Mouse (Mus musculus): ENCODE measurements around the gene Dll4. TPM values are rescaled to one million over a fixed set of nuclear protein-coding genes. Genes with fewer than 3 reads are reported as not detected.

Dll4 gene
- polyA plus RNA-seq, 1 experiment = not detected

DNA sequence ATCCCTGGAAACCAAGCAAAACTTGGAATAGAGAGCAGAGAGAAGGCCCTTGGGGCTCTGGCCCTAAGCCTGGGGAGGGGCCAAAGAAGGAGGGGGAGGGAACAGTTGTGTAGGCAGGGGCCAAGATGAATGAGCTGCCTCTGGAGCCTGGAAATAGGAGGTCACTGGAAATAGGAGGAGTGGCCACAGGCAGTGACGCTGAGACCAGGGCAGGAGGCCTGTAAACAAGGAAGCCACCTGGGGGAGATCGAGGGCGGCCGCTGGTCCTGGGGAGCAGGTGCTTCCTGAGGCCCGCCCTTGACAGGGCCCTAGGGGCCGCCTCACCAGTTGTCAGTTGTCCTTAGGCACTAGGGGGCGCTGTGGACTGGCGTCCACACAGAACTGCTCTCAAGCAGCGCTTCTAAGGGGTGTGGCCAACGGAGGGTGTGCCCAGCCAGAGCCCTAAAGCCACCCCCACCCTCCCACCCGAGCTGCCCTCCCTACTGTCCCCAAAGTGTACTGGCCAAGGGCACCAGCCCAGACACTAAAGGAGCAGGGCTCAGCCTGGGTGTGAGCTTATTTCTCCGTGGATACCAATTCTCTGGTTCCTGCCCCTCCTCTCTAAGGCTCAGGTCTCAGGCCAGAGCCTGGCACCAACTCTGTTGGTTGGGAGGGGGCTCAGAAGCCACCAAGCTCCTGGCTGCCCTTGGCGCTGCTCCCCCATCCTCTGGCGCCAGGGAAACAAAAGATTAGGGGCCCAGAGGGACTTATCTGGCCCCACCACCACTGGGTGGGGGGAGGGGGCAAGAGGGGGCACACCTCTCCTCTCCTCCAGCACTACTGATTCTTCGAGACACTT lies 25.4 kb upstream of the Dll4 start:
- H3K79me3 ChIP-seq (ENCODE audit: low read depth) = peaks cover 1% of the 10 kb centered on the region
- no peak overlapping the region for H3K4me3 ChIP-seq (ENCODE audit: insufficient read depth, poor library complexity, severe bottlenecking)
- TF ChIP-seq MYOD1 (IDR thresholded peaks at IDR 0.05; ENCODE audit: control insufficient read depth, insufficient read length, low read depth) = no peak
- no peak for TF ChIP-seq USF1 (IDR thresholded peaks at IDR 0.05; ENCODE audit: low read depth)
- TF ChIP-seq CTCF (IDR thresholded peaks at IDR 0.05; ENCODE audit: control insufficient read depth, insufficient read depth, insufficient read length) = peak; percentile 78
- no peaks in the 10 kb centered on the region for H3K27me3 ChIP-seq (ENCODE audit: control insufficient read depth, insufficient read depth, insufficient read length)
- peaks cover 21% of the 10 kb centered on the region for H3K36me3 ChIP-seq (ENCODE audit: control insufficient read depth, insufficient read depth)
- no peak overlapping the region for H3ac ChIP-seq (ENCODE audit: control insufficient read depth, insufficient read length, low read depth)
- H3K79me2 ChIP-seq (ENCODE audit: control insufficient read depth, insufficient read depth) = peaks cover 6% of the 10 kb centered on the region

DNA sequence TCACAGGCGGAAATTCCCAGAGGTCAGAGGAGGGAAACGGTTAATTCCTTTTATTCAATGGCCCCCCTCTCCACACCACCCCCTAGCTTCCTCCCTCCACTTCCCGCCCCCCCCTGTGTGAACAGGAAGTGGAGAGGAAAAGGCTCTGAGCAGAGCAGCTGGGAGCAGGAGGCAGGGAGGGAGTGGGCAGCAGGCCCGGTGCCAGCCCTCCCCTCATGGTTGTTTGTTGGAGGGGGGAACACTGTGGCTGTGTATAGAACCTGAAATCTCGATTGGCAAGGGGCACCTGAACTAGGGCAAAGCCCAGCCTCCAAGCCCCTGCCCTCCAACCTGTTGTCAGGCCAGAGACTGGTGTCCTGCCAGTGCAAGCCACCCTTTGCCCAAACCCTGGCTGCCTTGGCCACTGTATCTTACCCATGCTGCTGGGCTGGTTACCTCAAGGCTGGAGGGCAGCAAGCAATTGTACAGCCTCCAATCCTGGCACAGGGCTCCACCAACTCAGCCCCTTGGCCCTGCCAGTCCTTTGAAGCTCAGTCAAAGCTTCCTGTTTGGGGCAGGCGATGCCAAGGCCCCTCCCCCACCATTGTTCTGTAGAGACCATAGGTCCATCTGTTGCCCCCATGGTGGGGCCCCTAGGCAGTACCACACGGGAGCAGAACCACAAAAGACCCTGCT lies 24.6 kb upstream of the Dll4 start:
- H3K79me2 ChIP-seq (ENCODE audit: control insufficient read depth, insufficient read depth) = peaks cover 2% of the 10 kb centered on the region
- no peaks in the 10 kb centered on the region for H3K27me3 ChIP-seq (ENCODE audit: control insufficient read depth, insufficient read depth, insufficient read length)
- H3K79me3 ChIP-seq (ENCODE audit: low read depth) = peaks cover 1% of the 10 kb centered on the region
- H3K4me3 ChIP-seq (ENCODE audit: insufficient read depth, poor library complexity, severe bottlenecking) = no peak overlapping the region
- peaks cover 18% of the 10 kb centered on the region for H3K36me3 ChIP-seq (ENCODE audit: control insufficient read depth, insufficient read depth)
- TF ChIP-seq CTCF (IDR thresholded peaks at IDR 0.05; ENCODE audit: control insufficient read depth, insufficient read depth, insufficient read length) (no peak), MYOG (IDR thresholded peaks at IDR 0.05; ENCODE audit: control insufficient read depth, extremely low read depth, insufficient read length) (no peak), USF1 (IDR thresholded peaks at IDR 0.05; ENCODE audit: low read depth) (no peak), CEBPB (IDR thresholded peaks at IDR 0.05; ENCODE audit: low read depth) (no peak), MYOD1 (IDR thresholded peaks at IDR 0.05; ENCODE audit: control insufficient read depth, insufficient read length, low read depth) (no peak), FOSL1 (IDR thresholded peaks at IDR 0.05; ENCODE audit: insufficient read depth, low read length, poor library complexity, severe bottlenecking) (no peak), MAX (IDR thresholded peaks at IDR 0.05) (no peak)
- no peak overlapping the region for H3ac ChIP-seq (ENCODE audit: control insufficient read depth, insufficient read length, low read depth)

DNA sequence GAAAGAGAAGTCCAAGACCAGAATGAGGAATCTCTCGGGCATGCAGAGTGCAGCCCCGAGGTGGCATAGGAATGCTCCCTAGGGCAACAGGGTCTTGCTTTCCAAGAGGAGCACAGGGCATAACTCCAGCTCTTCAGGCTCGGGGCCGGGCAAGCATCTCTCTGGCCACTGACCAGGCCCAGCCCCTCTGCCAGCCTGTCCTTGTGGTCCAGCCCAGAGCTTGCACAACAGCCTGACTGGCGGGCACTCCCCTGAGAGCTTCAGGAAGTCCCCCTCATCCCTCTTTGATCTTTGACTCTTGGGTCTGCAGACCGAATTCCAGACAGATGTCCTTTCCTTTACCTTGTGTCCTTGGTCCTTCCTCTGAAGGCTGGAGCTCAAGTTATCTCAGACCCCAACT lies 22.7 kb upstream of the Dll4 start:
- Histone ChIP-seq H3K79me2 (ENCODE audit: control insufficient read depth, insufficient read depth) (no peaks in the 10 kb centered on the region), H3K4me3 (ENCODE audit: insufficient read depth, poor library complexity, severe bottlenecking) (no peak overlapping the region), H3ac (ENCODE audit: control insufficient read depth, insufficient read length, low read depth) (no peak overlapping the region), H3K36me3 (ENCODE audit: control insufficient read depth, insufficient read depth) (peaks cover 6% of the 10 kb centered on the region), H3K79me3 (ENCODE audit: low read depth) (no peaks in the 10 kb centered on the region), H3K27me3 (ENCODE audit: control insufficient read depth, insufficient read depth, insufficient read length) (no peaks in the 10 kb centered on the region)
- TF ChIP-seq MYOD1 (IDR thresholded peaks at IDR 0.05; ENCODE audit: control insufficient read depth, insufficient read length, low read depth) = no peak
- TF ChIP-seq USF1 (IDR thresholded peaks at IDR 0.05; ENCODE audit: low read depth) = no peak
- no peak for TF ChIP-seq MYOG (IDR thresholded peaks at IDR 0.05; ENCODE audit: control insufficient read depth, extremely low read depth, insufficient read length)
- no peak for TF ChIP-seq CEBPB (IDR thresholded peaks at IDR 0.05; ENCODE audit: low read depth)
- no peak for TF ChIP-seq CTCF (IDR thresholded peaks at IDR 0.05; ENCODE audit: control insufficient read depth, insufficient read depth, insufficient read length)
- TF ChIP-seq FOSL1 (IDR thresholded peaks at IDR 0.05; ENCODE audit: insufficient read depth, low read length, poor library complexity, severe bottlenecking) = no peak
- TF ChIP-seq MAX (IDR thresholded peaks at IDR 0.05) = no peak

DNA sequence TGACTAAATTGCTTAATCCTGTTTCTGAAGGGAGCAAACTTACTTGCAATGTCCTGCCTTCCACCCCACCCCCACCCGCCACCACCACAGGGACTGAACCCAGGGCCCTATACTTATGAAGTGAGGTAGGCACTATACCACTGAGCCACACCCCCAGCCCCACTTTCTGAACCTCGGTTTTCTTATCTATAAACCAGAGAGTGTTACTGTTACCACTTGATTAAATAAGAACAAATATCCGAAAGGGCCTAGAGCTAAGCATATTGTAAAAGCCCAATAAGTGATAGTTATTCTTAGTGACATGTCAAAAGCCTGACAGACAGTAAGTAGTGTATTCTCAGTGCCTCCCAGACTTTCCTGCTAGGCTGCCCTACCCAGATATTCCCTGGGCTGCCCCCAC lies 21.2 kb upstream of the Dll4 start:
- Histone ChIP-seq H3K79me2 (ENCODE audit: control insufficient read depth, insufficient read depth) (no peaks in the 10 kb centered on the region), H3K27me3 (ENCODE audit: control insufficient read depth, insufficient read depth, insufficient read length) (no peaks in the 10 kb centered on the region), H3K36me3 (ENCODE audit: control insufficient read depth, insufficient read depth) (no peaks in the 10 kb centered on the region), H3K79me3 (ENCODE audit: low read depth) (no peaks in the 10 kb centered on the region), H3ac (ENCODE audit: control insufficient read depth, insufficient read length, low read depth) (no peak overlapping the region), H3K4me3 (ENCODE audit: insufficient read depth, poor library complexity, severe bottlenecking) (no peak overlapping the region)
- TF ChIP-seq USF1 (IDR thresholded peaks at IDR 0.05; ENCODE audit: low read depth) (no peak), CEBPB (IDR thresholded peaks at IDR 0.05; ENCODE audit: low read depth) (no peak), CTCF (IDR thresholded peaks at IDR 0.05; ENCODE audit: control insufficient read depth, insufficient read depth, insufficient read length) (no peak), MAX (IDR thresholded peaks at IDR 0.05) (no peak), FOSL1 (IDR thresholded peaks at IDR 0.05; ENCODE audit: insufficient read depth, low read length, poor library complexity, severe bottlenecking) (no peak), MYOG (IDR thresholded peaks at IDR 0.05; ENCODE audit: control insufficient read depth, extremely low read depth, insufficient read length) (no peak), MYOD1 (IDR thresholded peaks at IDR 0.05; ENCODE audit: control insufficient read depth, insufficient read length, low read depth) (no peak)

DNA sequence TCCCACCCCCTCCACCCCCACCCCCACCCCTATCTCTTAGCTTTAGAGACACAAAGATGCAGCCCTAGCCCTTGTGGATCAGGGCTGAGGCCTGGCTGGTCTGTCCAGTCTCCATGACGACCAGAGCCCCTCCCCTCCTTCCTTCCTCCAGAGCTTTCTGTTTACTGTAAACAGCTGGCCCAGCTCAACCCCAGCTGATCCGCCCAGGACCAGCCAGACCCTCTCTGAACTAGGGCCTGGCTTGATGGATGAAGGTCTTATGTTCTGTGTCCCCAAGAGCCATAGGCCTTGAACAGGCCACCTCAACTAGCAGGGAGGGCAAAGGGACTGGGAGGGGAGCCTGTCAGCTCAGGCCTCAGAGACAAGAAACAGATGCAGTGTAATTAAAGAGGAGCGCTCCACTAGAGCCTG lies 20.8 kb upstream of the Dll4 start:
- Histone ChIP-seq H3K79me2 (ENCODE audit: control insufficient read depth, insufficient read depth) (no peaks in the 10 kb centered on the region), H3K79me3 (ENCODE audit: low read depth) (no peaks in the 10 kb centered on the region), H3K4me3 (ENCODE audit: insufficient read depth, poor library complexity, severe bottlenecking) (no peak overlapping the region), H3K27me3 (ENCODE audit: control insufficient read depth, insufficient read depth, insufficient read length) (no peaks in the 10 kb centered on the region), H3K36me3 (ENCODE audit: control insufficient read depth, insufficient read depth) (no peaks in the 10 kb centered on the region), H3ac (ENCODE audit: control insufficient read depth, insufficient read length, low read depth) (no peak overlapping the region)
- TF ChIP-seq MYOD1 (IDR thresholded peaks at IDR 0.05; ENCODE audit: control insufficient read depth, insufficient read length, low read depth) (no peak), CEBPB (IDR thresholded peaks at IDR 0.05; ENCODE audit: low read depth) (no peak), MYOG (IDR thresholded peaks at IDR 0.05; ENCODE audit: control insufficient read depth, extremely low read depth, insufficient read length) (no peak), CTCF (IDR thresholded peaks at IDR 0.05; ENCODE audit: control insufficient read depth, insufficient read depth, insufficient read length) (no peak), MAX (IDR thresholded peaks at IDR 0.05) (no peak), FOSL1 (IDR thresholded peaks at IDR 0.05; ENCODE audit: insufficient read depth, low read length, poor library complexity, severe bottlenecking) (no peak), USF1 (IDR thresholded peaks at IDR 0.05; ENCODE audit: low read depth) (no peak)
